Mouse (Mus musculus) MEL (cell line): ENCODE results near the gene Casz1. TPM values are rescaled to one million over a fixed set of nuclear protein-coding genes. Genes with fewer than 3 reads are reported as not detected.

ENCODE experiments used
- DNase-seq: peaks from one replicate; pipeline ENCODE4 v3.0.0; 2011; ENCODE audit warnings: low read depth, low spot score
- H3K27ac ChIP-seq: 2 replicates; pipeline ENCODE4 v1.5.1; 2012; ENCODE audit warnings: low read depth, mild to moderate bottlenecking, control low read depth, low read length, moderate library complexity; ENCODE audit not compliant: control insufficient read depth
- H3K27me3 ChIP-seq, 2 experiments: fragments of 150-350 bp in 1 of 2; sonication (generic) in 1 of 2; 2 replicates each; pipeline ENCODE4 v1.6.1; 2012; ENCODE audit warnings: low read length in 2 of 2, mild to moderate bottlenecking in 2 of 2, improper control_type of control experiment in 1 of 2, moderate library complexity in 1 of 2; ENCODE audit not compliant: insufficient read depth in 2 of 2, control insufficient read depth in 1 of 2
- H3K36me3 ChIP-seq, 2 experiments: 2 replicates each; pipeline ENCODE4 v1.6.1; 2012 to 2014; ENCODE audit warnings: low read length in 2 of 2, improper control_type of control experiment in 1 of 2, inconsistent platforms in 1 of 2, mild to moderate bottlenecking in 1 of 2; ENCODE audit not compliant: insufficient read depth in 2 of 2, control insufficient read depth in 1 of 2
- H3K4me1 ChIP-seq, 2 experiments: fragments of 150-350 bp in 1 of 2; sonication (generic) in 1 of 2; 2 replicates each; pipeline ENCODE4 v1.6.1; 2012; ENCODE audit warnings: low read length in 2 of 2, improper control_type of control experiment in 1 of 2, mild to moderate bottlenecking in 1 of 2; ENCODE audit not compliant: insufficient read depth in 2 of 2, control insufficient read depth in 1 of 2
- H3K4me3 ChIP-seq, 2 experiments: fragments of 150-350 bp in 1 of 2; sonication (generic) in 1 of 2; 2 replicates each; pipeline ENCODE4 v1.5.1; 2012; ENCODE audit warnings: low read depth in 2 of 2, low read length in 2 of 2, mild to moderate bottlenecking in 2 of 2, moderate library complexity in 2 of 2, control low read depth in 1 of 2, improper control_type of control experiment in 1 of 2; ENCODE audit not compliant: control insufficient read depth in 1 of 2, insufficient read depth in 1 of 2
- H3K79me2 ChIP-seq: 2 replicates; pipeline ENCODE4 v1.6.1; 2012; ENCODE audit warnings: mild to moderate bottlenecking, low read length, moderate library complexity; ENCODE audit not compliant: control insufficient read depth, poor library complexity, insufficient read depth
- H3K9ac ChIP-seq: 2 replicates; pipeline ENCODE4 v1.6.1; 2012; ENCODE audit warnings: low read depth, mild to moderate bottlenecking, control low read depth, low read length, moderate library complexity; ENCODE audit not compliant: control insufficient read depth, poor library complexity, severe bottlenecking
- H3K9me3 ChIP-seq: fragments of 150-350 bp; sonication (generic); replicated peaks from 2 replicates; pipeline ENCODE4 v1.6.1; 2012; ENCODE audit warnings: mild to moderate bottlenecking, low read length, improper control_type of control experiment, moderate library complexity; ENCODE audit not compliant: insufficient read depth
- BHLHE40 ChIP-seq: IDR thresholded peaks from 2 replicates; pipeline ENCODE4 v1.6.1; 2012; ENCODE audit warnings: low read depth, mild to moderate bottlenecking, inconsistent platforms, low read length, improper control_type of control experiment, borderline replicate concordance
- CTCF ChIP-seq, 3 experiments: IDR thresholded peaks in 2 of 3; conservative IDR thresholded peaks in 1 of 3; 2 replicates each; pipeline ENCODE4 v1.5.1; 2011 to 2012; ENCODE audit warnings: low read length in 3 of 3, low read depth in 2 of 3, mild to moderate bottlenecking in 2 of 3, improper control_type of control experiment in 1 of 3, inconsistent platforms in 1 of 3, mixed read lengths in 1 of 3, moderate library complexity in 1 of 3; ENCODE audit not compliant: control insufficient read depth in 1 of 3, insufficient read depth in 1 of 3, poor library complexity in 1 of 3, severe bottlenecking in 1 of 3
- EP300 ChIP-seq, 2 experiments: IDR thresholded peaks; 2 replicates each; pipeline ENCODE4 v1.6.1; 2011; ENCODE audit warnings: improper control_type of control experiment in 2 of 2, low read length in 2 of 2, low read depth in 1 of 2, mild to moderate bottlenecking in 1 of 2
- JUND ChIP-seq: IDR thresholded peaks from 2 replicates; pipeline ENCODE4 v1.6.1; 2011; ENCODE audit warnings: low read depth, mild to moderate bottlenecking, improper control_type of control experiment, low read length
- KAT2A ChIP-seq: conservative IDR thresholded peaks from 2 replicates; pipeline ENCODE4 v1.6.1; 2012; ENCODE audit warnings: low read depth, low read length, improper control_type of control experiment, inconsistent platforms
- MAFK ChIP-seq: IDR thresholded peaks from 2 replicates; pipeline ENCODE4 v1.6.1; 2011; ENCODE audit warnings: low read depth, mild to moderate bottlenecking, low read length, improper control_type of control experiment, borderline replicate concordance
- MAX ChIP-seq: IDR thresholded peaks from 2 replicates; pipeline ENCODE4 v1.6.1; 2011; ENCODE audit warnings: low read length, improper control_type of control experiment
- MAZ ChIP-seq: IDR thresholded peaks from 2 replicates; pipeline ENCODE4 v1.6.1; 2012; ENCODE audit warnings: low read depth, mild to moderate bottlenecking, inconsistent platforms, low read length, improper control_type of control experiment
- MEF2A ChIP-seq: IDR thresholded peaks from 2 replicates; pipeline ENCODE4 v1.6.1; 2014; ENCODE audit warnings: low read depth, mild to moderate bottlenecking, inconsistent platforms, low read length, improper control_type of control experiment; ENCODE audit not compliant: poor library complexity, insufficient replicate concordance, severe bottlenecking; ENCODE audit errors: extremely low read depth
- MXI1 ChIP-seq: IDR thresholded peaks from 2 replicates; pipeline ENCODE4 v1.6.1; 2011; ENCODE audit warnings: mild to moderate bottlenecking, low read depth, low read length, improper control_type of control experiment
- MYC ChIP-seq: IDR thresholded peaks from 2 replicates; pipeline ENCODE4 v1.6.1; 2011; ENCODE audit warnings: low read depth, mild to moderate bottlenecking, low read length, improper control_type of control experiment, moderate library complexity
- NELFE ChIP-seq: IDR thresholded peaks from 2 replicates; pipeline ENCODE4 v1.6.1; 2011; ENCODE audit warnings: low read depth, low read length, improper control_type of control experiment
- POLR2AphosphoS2 ChIP-seq: IDR thresholded peaks from 2 replicates; pipeline ENCODE4 v1.6.1; 2011; ENCODE audit warnings: low read length, improper control_type of control experiment
- RAD21 ChIP-seq: IDR thresholded peaks from 2 replicates; pipeline ENCODE4 v1.6.1; 2011; ENCODE audit warnings: mild to moderate bottlenecking, low read depth, low read length, improper control_type of control experiment
- RCOR1 ChIP-seq: IDR thresholded peaks from 2 replicates; pipeline ENCODE4 v1.6.1; 2012; ENCODE audit warnings: low read depth, mild to moderate bottlenecking, inconsistent platforms, low read length, improper control_type of control experiment
- SIN3A ChIP-seq: IDR thresholded peaks from 2 replicates; pipeline ENCODE4 v1.6.1; 2012; ENCODE audit warnings: low read length, improper control_type of control experiment, inconsistent platforms
- SMC3 ChIP-seq: IDR thresholded peaks from 2 replicates; pipeline ENCODE4 v1.6.1; 2011; ENCODE audit warnings: low read depth, low read length, improper control_type of control experiment
- TAL1 ChIP-seq: IDR thresholded peaks from 2 replicates; pipeline ENCODE4 v1.6.1; 2012; ENCODE audit warnings: mild to moderate bottlenecking, inconsistent platforms, low read length, moderate library complexity, mixed read lengths
- TBP ChIP-seq: IDR thresholded peaks from 2 replicates; pipeline ENCODE4 v1.8.0; 2011; ENCODE audit warnings: low read depth, low read length, improper control_type of control experiment
- TCF12 ChIP-seq: IDR thresholded peaks from 2 replicates; pipeline ENCODE4 v1.6.1; 2014; ENCODE audit warnings: low read depth, mild to moderate bottlenecking, inconsistent platforms, low read length, improper control_type of control experiment, moderate library complexity
- UBTF ChIP-seq: IDR thresholded peaks from 2 replicates; pipeline ENCODE4 v1.6.1; 2012; ENCODE audit warnings: low read depth, mild to moderate bottlenecking, inconsistent platforms, low read length, improper control_type of control experiment, moderate library complexity, borderline replicate concordance; ENCODE audit not compliant: insufficient read depth
- USF1 ChIP-seq: IDR thresholded peaks from 2 replicates; pipeline ENCODE4 v1.6.1; 2014; ENCODE audit warnings: low read depth, mild to moderate bottlenecking, inconsistent platforms, low read length, improper control_type of control experiment, moderate library complexity
- USF2 ChIP-seq, 2 experiments: IDR thresholded peaks; 2 replicates each; pipeline ENCODE4 v1.6.1; 2011 to 2012; ENCODE audit warnings: improper control_type of control experiment in 2 of 2, low read length in 2 of 2, borderline replicate concordance in 1 of 2, inconsistent platforms in 1 of 2, low read depth in 1 of 2, mild to moderate bottlenecking in 1 of 2; ENCODE audit not compliant: insufficient read depth in 1 of 2
- ZNF384 ChIP-seq: IDR thresholded peaks from 2 replicates; pipeline ENCODE4 v1.6.1; 2012; ENCODE audit warnings: low read depth, mild to moderate bottlenecking, inconsistent platforms, low read length, improper control_type of control experiment
- polyA plus RNA-seq, 2 experiments: library from polyadenylated mRNA; stranded (reverse) in 1 of 2; unstranded in 1 of 2; fragments of >175 nt in 1 of 2; fragments of >200 nt in 1 of 2; gene quantifications; 2 replicates each; pipeline versions ENCODE4 v1.2.1 to v1.2.4; 2012; ENCODE audit warnings: low replicate concordance in 2 of 2, low read depth in 1 of 2; ENCODE audit not compliant: insufficient read length in 2 of 2, insufficient read depth in 1 of 2, missing spikeins in 1 of 2
- total RNA-seq: library from RNA; depleted of rRNA; stranded (reverse); fragments of 300-350 nt; gene quantifications from 2 replicates; pipeline ENCODE4 v1.2.3, GENCODE M21; 2012

Casz1 gene
- total and polyA plus RNA-seq, 3 experiments, result 1.3 to 3.2 TPM; not detected in 1

DNA sequence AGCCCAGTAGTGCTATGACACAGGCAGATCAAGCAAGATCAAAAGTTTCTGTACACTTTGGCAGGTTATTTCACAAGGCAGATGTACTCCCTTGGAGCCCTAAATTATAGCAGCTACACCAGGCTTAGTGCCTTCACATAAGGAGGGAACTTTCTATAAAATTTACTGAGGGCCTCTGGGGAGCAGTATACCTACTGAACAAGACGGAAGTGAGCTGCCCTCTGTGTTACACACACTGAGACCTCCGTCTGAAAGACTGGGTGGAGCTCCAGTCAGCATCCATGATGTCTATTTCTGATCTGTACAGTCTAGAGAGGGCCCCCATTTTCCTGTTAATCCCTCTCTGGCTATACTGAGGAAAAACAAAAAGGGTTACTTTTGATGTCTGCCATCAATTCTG, 185.8 kb downstream of the Casz1 start:
- no peaks in the 10 kb centered on the region for H3K27me3 ChIP-seq
- TF ChIP-seq TBP, result no peak
- TF ChIP-seq SIN3A, result no peak
- no peak for TF ChIP-seq RCOR1
- no peak for TF ChIP-seq ZNF384
- no peak for TF ChIP-seq UBTF
- TF ChIP-seq POLR2AphosphoS2, result no peak
- no peak for TF ChIP-seq CTCF (IDR thresholded peaks at IDR 0.05 in 2 of 3, conservative IDR thresholded peaks at IDR 0.05 in 1 of 3; ENCODE audit: control insufficient read depth in 1 of 3, insufficient read depth in 1 of 3, low read depth in 2 of 3, low read length in 3 of 3, poor library complexity in 1 of 3, severe bottlenecking in 1 of 3)
- no peak for TF ChIP-seq TAL1
- no peak for TF ChIP-seq MAZ
- TF ChIP-seq MEF2A, result no peak
- no peak for TF ChIP-seq EP300 (IDR thresholded peaks at IDR 0.05; ENCODE audit: low read depth in 1 of 2, low read length in 2 of 2)
- no peak for TF ChIP-seq MAX
- no peak for TF ChIP-seq MAFK
- no peaks in the 10 kb centered on the region for H3K9me3 ChIP-seq
- H3K4me3 ChIP-seq, result no peak overlapping the region
- H3K9ac ChIP-seq, result no peak overlapping the region
- H3K36me3 ChIP-seq, result no peaks in the 10 kb centered on the region; a peak in 1 of 4 replicates
- no peaks in the 10 kb centered on the region for H3K4me1 ChIP-seq
- no peak overlapping the region for H3K27ac ChIP-seq
- no peaks in the 10 kb centered on the region for H3K79me2 ChIP-seq
- DNase-seq, result no peak

GRCm38 (mm10) chr4:148993948-148994347, 189.7 kb downstream of the Casz1 start:
- no peaks in the 10 kb centered on the region for H3K79me2 ChIP-seq
- no peaks in the 10 kb centered on the region; a peak in 1 of 4 replicates for H3K36me3 ChIP-seq
- H3K27me3 ChIP-seq, result no peaks in the 10 kb centered on the region
- DNase-seq, result peak; percentile 14
- no peak overlapping the region for H3K27ac ChIP-seq
- TF ChIP-seq TCF12 (no peak), JUND (no peak), SMC3 (no peak), CTCF (IDR thresholded peaks at IDR 0.05 in 2 of 3, conservative IDR thresholded peaks at IDR 0.05 in 1 of 3; ENCODE audit: control insufficient read depth in 1 of 3, insufficient read depth in 1 of 3, low read depth in 2 of 3, low read length in 3 of 3, poor library complexity in 1 of 3, severe bottlenecking in 1 of 3) (no peak), RAD21 (no peak), MYC (no peak), KAT2A (no peak), NELFE (no peak), USF1 (no peak), MXI1 (no peak), BHLHE40 (no peak), USF2 (IDR thresholded peaks at IDR 0.05; ENCODE audit: borderline replicate concordance in 1 of 2, insufficient read depth in 1 of 2, low read depth in 1 of 2, low read length in 2 of 2) (no peak), MAX (no peak)
- no peaks in the 10 kb centered on the region for H3K4me1 ChIP-seq
- H3K4me3 ChIP-seq, result no peak overlapping the region
- H3K9ac ChIP-seq, result no peak overlapping the region
- H3K9me3 ChIP-seq, result no peaks in the 10 kb centered on the region
